Mouse (Mus musculus): ENCODE data around the gene Mansc4. TPM values are rescaled to one million over a fixed set of nuclear protein-coding genes. Genes with fewer than 3 reads are reported as not detected.

Gene Mansc4
- 1 to 10 TPM; 1.4 to 1.6 TPM for polyA plus RNA-seq (2017; shearing (Covaris generic))

DNA sequence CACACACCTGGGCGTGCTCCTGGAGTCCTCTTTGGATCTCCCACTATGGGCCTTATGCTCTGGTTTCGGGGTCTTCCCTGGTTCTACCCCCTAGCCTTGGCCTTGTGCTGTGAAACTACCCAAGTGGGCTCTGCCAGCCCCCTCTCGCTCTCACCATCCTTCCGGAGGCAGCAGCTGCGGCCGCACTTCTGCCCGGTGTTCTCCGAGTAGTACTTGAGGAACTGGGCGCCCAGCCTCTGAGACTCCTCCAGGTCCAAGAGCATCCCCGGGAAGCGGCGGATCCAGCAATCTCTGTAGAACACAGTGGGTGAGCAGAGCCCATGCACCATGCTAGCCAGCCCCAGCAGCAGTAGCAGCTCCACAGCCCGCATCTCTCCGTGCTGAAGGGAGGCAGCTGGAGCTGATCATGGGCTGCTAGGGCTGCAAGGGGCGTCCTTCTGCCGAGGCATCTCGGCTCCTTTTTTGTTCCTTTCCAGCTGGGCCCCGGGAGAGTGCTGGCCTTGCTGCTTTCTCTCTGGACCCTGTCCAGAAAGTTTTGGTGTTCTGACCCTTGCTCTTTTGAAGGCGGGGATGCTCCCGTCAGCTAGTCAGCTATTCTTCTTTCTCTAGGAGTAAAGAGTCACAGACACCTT, at the start of gene Mansc4:
Gene Mansc4 (minus strand): TSS at position 439 of the 632 bp plus-strand sequence.
- ATAC-seq: no peak

DNA sequence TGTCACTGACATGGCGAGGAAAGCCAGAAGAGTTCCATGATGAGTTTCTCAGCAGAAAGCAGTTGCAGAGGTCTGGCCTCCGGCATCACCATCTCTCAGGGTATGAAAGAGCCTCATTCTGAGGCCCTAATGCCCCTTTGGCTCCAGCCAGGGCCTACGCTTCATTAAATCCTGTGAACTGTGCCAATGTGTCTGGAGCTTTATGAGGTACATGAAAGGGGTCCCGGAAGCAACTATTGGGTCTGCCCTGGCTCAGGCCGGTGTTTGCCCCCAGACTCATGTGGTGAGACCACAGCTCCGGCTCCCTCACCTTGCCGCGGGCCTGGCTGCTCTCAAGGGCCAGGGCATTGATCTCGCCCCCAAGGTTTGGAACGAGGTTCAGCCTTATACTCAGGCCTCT, 40.4 kb upstream of the Mansc4 start:
- ATAC-seq: no peak

DNA sequence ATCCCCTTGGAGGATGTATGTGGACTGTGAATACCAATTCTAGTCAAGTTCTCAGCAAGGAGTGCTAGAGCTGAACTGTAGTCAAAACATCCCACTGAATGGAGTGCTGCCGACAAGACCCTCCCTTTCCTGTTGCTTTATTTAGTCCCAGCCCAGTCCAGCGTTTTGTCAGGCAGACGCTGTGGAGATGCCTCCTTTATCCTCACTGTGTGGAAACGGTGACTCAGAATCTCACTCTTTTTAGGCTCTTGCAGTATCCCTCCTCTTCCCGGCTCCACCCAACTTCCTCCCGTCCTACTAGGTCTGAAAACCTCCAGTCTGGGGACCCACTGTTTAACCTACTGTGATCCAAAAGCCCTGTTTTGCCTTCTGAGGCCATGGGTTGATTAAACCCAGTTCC, 34.5 kb upstream of the Mansc4 start:
- no peak for ATAC-seq

DNA sequence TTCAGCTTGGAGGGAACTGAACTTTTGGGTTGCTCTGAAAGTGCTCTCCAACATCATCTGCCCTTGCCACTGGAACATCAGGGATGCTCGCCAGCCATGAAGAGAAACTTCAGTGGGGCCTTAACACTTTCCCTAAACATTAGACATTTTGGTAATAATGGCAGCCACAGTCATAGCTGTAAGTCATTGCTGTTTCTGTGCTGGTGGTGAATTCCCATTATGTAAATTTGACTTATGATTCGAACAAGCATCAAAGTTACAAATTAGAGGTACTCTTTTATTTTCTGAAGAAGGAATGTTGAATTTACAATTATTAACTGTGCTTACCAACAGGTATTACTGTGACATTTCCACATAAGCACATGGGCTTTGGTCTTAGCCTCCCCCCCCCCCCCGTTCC, 31.4 kb upstream of the Mansc4 start:
- ATAC-seq: no peak

DNA sequence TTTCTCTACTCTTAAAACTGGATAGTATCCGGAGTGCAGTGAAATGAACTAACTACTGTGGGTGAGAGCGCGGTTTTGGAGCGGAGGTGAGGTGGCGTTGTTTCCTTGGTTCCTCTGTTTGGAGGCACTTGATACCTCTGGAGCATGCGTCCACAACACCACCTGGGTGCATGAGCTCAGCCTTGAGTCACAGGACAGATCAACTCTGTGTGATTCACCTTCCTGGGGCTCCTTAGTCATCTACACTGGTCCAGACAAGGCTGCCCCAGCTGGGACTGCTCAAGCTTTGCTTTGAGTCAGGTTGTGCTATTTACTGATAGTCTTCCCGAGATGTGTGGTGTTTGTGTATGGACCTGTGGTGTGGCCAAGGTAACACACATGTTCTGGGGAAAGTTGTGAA, 30.9 kb upstream of the Mansc4 start:
- ATAC-seq: no peak

DNA sequence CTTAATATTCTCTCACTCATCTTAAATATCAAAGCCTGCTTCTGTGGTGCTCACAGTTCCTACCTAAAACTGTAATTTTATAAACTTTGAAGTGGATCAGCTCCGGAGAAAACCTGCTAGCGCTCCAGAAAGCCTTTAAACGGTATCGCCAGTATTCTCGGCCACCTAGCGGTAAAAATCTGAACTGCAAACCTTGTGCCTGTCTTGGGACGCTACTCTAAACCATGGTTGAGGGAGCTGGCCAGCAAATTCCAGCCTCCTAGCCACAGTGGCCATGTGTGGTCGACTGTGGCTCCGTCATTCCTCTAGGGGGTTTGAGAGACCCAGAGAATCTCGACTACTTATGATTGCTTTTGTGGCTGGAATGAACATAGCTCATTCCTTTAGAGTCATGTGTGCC, 29.7 kb upstream of the Mansc4 start:
- peak; percentile 84 for ATAC-seq

DNA sequence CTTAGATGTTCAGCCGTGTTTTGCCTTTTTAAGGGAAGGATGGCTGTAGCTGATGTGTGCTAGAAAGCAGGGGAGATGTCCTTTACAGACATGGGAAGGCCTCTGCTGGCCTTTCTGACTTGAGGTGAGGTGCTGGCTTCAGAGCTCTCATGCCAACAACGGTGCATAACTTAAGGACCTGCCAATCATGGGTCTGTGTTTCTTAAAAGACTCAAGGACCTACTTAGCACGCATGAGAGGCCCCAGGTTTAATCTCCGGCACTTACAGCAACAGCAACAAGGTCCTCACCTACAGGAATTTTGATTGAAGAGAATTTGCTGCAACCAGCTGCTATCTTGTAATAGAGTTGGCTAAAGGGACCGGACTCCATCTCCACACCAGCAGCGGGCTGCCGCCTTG, 22.5 kb upstream of the Mansc4 start:
- no peak for ATAC-seq

DNA sequence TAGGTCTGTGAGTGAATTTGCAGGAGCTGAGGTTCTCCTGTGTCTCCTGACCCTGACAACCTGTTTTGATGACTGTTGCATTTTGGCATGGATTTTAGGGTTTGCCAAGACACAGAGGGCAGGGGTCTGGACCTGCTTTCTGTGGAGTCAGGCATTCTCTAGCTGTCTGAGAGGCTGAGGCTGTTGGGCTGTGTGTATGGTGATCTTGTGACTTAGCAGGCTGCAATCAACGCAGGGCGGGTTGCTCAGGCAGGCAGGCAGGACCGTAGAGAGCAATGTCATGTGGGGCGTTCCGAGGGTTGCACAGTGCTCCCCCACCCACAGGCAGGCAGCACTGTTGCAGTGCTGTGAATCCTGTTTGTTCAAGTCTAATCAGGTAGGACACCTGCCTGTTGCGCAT, 19.9 kb upstream of the Mansc4 start:
- ATAC-seq: no peak

DNA sequence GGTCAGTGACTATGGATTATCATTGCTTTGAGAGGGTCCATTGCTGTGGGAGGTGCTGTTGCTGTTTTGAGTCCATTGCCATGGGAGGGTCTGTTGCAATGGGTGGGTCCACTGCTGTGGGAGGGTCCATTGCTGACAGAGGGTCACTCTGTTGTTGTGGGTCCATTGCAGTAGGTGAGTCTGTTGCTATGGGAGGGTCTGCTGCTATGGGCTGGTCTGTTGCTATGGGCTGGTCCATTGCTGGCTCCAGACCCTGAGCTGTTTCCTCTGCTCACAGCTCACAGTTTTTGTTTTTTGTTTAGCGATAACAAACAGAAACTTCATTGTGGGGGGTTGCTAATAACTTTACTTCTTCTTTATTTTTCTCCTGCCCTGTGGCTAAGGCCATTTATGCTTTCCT, 18.7 kb upstream of the Mansc4 start:
- ATAC-seq: no peak

DNA sequence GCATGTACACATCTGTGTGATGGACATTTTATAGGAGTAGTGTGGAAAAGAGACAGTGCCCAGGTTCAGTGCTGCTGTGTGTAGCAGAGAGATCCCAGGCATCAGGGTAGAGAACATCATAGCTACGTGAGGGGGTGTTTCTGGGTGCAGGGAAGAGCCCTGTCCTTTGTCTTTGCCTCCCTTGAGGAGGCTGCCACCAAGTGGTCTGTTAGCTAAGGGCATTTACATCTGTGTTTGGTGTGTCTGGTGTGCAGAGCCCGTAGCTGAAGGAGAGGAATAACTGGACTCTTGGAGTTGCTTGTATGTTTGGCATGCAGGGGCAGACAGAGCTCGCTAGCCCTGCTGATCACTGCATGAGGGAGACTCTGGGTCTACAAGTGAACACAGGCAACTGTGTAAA, 15.5 kb upstream of the Mansc4 start:
- ATAC-seq: no peak

DNA sequence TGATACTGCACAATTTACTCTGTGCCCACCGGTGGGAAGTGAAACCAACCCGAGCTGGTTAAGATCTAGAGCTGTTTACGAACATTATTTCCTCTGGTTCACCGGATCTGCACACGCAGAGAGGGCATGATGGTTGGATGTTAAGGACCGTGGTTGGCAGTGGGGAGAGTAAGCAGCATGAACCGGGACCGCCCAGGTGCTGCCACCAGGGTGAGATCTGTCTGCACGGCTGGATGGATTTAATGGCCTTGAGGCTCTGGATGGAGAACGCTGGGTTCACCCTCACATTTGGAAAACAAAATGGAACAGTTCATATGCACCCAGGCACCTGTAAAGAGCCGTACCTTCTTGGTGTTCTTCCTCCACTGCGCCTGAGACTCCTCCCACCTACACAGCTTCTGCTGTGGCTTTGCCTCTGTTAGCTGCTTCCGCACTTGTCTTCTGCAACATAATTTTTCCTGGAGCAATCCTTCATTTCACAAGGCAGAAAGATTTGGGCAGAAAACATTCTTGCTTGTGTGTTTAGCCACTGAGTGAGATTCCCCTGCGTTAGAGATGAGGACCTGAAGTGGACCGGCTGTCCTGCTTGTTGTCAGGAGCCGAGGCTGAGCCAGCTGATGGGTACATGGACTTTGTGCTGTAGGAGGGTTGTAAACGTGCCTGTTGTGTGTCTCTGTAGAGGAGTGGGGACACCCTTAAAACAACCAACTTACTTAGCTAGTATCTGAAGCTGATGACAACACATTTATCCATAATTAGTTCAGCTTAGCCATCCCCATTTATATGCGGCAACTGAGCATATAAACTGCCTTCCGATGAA, 12.8 kb upstream of the Mansc4 start:
- ATAC-seq: peak; percentile 85

DNA sequence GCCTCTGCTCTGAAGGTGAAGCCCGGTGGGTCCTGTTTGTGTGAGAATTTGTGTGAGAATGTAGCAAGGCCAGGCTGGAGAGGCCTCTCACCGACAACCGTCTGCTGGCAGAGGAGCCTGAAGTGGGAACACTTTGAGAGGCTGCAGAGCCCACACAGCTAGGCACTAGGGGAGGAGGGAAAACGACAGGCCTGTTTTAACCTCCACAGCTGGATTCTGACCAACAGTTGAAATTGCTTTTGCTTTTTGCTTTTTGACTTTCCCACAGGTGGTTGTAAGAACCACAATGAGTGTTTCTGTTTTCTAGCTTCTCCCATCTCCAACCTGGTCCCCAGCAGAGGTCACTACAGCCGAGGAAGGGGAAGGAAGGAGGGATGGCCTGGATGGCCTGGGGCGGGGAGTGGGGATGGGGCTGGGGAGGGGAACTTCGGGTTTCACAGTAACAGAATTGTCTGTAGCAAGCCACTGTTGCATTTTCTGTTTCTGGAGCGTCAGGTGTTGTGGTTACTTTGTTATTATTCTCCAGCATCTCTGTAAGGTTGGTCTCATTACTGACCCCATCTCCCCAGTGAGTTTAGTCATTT, 10.6 kb upstream of the Mansc4 start:
- ATAC-seq: no peak

DNA sequence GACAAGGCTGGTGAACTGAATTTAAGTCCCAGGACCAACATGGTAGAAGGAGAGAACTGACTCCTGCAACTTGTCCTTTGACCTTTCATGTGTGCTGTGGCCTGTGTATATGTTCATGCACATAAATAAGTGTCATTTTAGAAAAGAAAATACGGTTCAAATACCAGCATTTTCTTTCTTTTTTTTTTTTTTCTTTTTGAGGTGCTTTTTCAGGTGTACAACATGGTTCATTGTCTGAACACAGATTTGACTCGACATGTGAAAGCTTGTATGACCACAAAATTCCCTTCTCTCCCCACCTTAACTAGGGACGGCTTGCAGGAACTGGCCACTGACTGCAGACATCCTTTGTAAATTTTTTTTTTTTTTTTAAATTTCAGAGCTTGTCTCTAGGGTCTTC, 10.1 kb upstream of the Mansc4 start:
- ATAC-seq: no peak

DNA sequence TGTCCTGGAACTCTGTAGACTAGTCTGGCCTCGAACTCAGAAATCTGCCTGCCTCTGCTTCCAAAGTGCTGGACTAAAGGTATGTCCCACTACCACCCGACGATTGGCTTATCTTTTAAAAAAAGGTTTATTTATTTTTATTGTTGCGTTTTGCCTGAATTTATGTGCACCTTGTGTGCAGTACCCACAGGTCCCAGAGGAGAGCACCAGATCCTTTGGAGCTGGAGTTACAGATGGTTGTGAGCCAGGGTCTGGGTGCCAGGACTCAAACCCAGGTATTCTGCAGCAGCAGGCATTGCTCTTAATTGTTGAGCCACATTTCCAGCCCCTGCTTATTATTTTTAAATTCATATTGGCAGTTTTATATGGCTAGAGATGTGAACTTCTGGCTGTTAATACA, 9.3 kb upstream of the Mansc4 start:
- no peak for ATAC-seq

DNA sequence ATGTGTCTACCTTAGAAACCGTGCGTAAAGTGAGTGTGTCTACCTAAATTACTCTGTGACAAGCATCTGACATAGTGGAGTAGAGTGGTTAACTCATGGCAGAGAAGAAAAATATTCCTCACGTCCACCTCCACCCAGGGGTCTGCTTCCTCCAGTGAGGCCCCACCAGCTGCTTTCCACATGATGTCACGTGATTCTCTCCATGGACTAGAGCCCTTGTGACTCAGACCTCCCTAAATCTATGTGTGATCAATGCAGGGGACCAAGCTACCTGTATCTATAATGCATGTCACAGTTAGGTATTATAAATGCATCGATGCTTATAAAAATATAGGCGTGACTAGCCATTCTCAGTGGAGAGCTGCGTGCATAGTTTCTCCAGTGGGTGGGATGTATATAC, 7.9 kb upstream of the Mansc4 start:
- no peak for ATAC-seq

DNA sequence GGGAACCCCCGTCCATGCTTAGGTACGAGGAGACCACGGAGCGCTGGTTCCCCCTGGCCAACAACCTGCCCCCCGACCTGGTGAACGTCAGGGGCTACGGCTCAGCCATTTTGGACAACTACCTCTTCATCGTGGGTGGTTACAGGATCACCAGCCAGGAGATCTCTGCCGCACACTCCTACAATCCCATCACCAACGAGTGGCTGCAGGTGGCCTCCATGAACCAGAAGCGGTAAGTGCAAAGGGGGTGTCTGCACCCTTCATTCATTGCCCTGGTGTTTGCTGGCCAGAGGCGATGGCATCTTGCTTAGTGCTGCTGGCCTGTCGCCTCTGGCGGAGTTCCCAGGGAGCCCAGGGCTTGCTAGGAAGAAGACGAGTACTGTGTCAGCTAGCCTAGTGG, 5.3 kb upstream of the Mansc4 start:
- no peak for ATAC-seq

DNA sequence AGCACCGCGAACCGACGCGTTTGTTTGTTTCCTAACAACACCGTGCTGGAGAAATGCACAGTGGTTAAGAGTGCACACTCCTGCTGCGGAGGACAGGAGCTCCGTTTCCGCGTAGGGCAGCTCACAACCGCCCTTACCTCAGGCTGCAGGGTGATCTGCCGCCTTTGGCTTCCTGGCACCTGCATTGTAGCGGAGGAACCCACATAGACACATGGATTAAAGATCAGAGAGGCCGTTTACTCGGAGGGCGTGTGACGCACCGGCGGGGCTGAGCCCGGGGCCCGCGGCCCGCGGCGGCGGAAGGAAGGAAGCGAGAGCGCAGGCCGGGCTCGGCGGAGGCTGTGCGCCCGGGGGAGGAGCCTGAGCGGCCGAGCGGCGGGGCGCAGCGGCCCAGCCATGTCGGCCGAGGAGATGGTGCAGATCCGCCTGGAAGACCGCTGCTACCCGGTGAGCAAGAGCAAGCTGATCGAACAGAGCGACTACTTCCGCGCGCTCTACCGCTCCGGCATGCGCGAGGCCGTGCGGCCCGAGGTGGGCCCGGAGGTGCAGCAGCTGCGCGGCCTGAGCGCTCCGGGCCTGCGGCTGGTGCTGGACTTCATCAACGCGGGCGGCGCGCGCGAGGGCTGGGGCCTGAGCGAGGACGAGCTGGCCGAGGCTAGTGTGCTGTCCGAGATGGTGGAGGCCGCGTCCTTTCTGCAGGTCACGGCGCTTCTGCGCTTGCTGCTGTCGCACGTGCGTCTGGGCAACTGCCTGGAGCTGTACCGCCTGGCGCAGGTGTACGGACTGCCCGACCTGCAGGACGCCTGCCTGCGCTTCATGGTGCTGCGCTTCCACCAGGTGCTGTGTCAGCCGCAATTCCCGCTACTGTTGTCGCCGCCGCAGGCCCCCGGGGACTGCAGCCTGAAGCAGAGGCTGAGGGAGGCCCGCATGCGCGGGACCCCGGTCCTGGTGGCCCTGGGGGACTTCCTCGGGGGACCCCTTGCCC, 4.6 kb upstream of the Mansc4 start, which contains the start of gene Klhl42:
Gene Klhl42 (plus strand): TSS at position 244 of the 985 bp plus-strand sequence.
- ATAC-seq: peak; percentile 88

DNA sequence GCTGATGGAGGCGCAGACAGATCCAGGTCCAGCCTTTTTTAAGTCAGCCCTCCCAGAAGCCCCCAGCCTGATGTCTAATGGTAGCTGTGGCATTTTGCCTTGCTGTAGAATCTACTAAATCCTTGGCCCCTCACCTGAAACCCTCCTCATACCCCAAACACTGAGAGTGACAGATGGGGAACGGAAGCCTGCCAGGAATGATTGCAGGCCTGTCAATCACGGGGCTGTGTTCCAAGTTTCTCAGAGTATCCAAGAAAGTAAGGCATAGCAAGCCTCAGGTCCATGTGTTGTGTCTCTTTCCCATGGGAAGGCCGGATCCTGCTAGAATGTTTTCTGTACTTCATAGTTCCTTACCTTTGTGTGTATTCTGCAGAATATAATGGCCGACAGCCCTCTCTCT, 3.4 kb upstream of the Mansc4 start:
- no peak for ATAC-seq

DNA sequence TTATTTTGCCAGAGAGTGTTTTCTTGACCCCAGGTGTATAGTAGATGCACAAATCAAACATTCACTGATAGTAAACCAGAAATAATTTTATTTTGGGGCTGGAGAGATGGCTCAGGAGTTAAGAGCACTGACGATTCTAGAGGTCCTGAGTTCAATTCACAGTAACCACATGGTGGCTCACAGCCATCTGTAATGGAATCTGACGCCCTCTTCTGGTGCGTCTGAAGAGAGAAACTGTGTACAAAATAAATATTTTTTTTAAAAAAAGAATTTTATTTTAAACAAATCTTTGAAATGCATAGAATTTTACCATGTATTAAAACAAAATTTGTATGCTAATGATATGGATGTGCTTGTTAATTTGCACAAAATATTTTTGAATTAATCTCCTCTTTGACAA, 1.7 kb upstream of the Mansc4 start:
- ATAC-seq: no peak

DNA sequence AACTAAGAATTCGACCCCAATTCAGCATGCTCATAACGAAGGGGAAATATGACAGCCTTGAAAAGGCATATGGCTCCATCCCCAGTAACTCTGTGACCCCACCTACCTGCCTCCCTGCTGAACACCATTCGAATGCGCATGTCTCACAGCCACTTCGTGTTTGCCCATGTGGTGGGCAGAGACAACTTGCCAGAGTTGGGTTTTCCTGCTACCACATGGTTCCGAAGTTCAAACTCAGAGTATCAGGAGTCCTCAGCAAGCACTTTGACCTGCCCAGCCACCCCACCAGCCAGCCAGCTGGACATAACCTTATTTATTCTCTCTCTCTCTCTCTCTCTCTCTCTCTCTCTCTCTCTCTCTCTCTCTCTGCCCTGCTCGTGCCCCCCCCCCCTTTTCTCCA, 904 bp upstream of the Mansc4 start:
- ATAC-seq: no peak

DNA sequence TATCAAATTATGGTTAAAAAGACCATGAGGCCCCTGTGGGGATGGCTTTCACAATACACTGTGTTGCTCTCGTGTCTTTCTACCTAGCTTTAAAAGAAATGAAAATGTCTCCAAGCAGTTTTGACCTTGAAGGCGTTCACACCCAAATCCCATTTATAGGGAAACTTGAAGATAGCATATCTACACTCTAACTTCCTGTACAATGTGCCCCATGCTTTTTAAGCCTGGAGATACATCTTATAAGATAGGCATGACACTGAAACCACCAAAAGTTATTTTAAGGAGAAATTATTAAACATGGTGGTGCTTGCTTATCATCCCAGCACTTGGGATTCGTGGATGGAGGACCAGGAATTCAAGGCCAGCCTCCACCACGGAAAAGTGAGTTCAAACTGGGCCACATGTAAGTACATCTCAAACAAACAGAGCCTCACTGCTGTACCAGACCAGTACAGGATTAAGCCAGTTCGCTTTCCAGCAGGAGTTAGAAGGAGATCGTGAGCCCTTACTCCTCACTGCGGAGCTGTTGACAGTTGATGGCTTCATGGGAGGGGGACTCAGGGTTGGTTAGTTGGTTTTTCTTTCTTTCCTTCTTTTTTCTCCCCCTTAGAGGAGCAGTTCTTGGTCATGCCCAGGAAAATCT, 1.3 kb downstream of the Mansc4 start:
- no peak for ATAC-seq

DNA sequence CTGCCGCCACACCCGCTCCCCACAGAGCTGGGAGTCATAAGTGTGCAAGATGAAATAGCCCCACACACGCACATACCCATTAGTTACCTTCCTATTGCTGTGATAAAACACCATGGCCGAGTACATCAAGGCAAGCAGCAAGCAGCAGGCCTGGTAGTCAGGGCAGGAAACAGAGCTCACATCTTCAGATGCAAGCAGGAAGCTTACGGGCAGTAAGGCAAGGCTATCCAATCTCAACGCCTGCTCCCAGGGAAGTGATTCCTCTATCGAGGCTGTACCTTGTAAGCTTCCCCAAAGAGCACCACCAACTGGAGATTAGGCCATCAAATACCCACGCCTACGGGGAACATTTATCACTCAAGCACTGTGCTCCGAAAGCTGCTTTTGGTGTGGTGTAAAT, 6.9 kb downstream of the Mansc4 start:
- no peak for ATAC-seq
